Mouse (Mus musculus) hindbrain, embryonic 14.5 days (tissue): ENCODE data around the gene A530032D15Rik. TPM values are rescaled to one million over a fixed set of nuclear protein-coding genes. Genes with fewer than 3 reads are reported as not detected.
"Not testable (repeated sequence)": the region's sequence is repeated elsewhere in the genome, so short reads cannot be mapped to it uniquely, and the experiment has no call there.

Experiments used
- ATAC-seq: fragments of 200-750 bp; cut with Nextera tagmentation; 2 replicates; pipeline ENCODE4 v1.8.0; 2017; ENCODE audit warnings: moderate number of reproducible peaks, mild to moderate bottlenecking, moderate TSS enrichment, moderate library complexity; ENCODE audit not compliant: low FRiP score
- DNase-seq: peaks from one replicate; pipeline ENCODE4 v3.0.0-alpha.2; 2015; ENCODE audit warnings: low spot score
- H3K27ac ChIP-seq: fragments of 300-500 bp; sonication (generic); 2 replicates; pipeline ENCODE4 v1.5.1; 2014; ENCODE audit warnings: mild to moderate bottlenecking, moderate library complexity
- H3K27me3 ChIP-seq: fragments of 300-500 bp; sonication (generic); 2 replicates; pipeline ENCODE4 v1.6.1; 2014; ENCODE audit warnings: mild to moderate bottlenecking, low read length, mixed read lengths; ENCODE audit not compliant: control insufficient read depth, insufficient read depth
- H3K36me3 ChIP-seq: fragments of 300-500 bp; sonication (generic); replicated peaks from 2 replicates; pipeline ENCODE4 v1.6.1; 2014; ENCODE audit not compliant: control insufficient read depth, insufficient read depth
- H3K4me1 ChIP-seq: fragments of 300-500 bp; sonication (generic); replicated peaks from 2 replicates; pipeline ENCODE4 v1.6.1; 2014; ENCODE audit warnings: antibody characterized with exemption, low read length, mixed read lengths; ENCODE audit not compliant: control insufficient read depth, insufficient read depth
- H3K4me2 ChIP-seq: fragments of 300-500 bp; sonication (generic); replicated peaks from 2 replicates; pipeline ENCODE4 v1.6.1; 2014; ENCODE audit warnings: mild to moderate bottlenecking, moderate library complexity
- H3K4me3 ChIP-seq: fragments of 300-500 bp; sonication (generic); replicated peaks from 2 replicates; pipeline ENCODE4 v1.5.1; 2014; ENCODE audit warnings: mild to moderate bottlenecking, low read length
- H3K9ac ChIP-seq: fragments of 300-500 bp; sonication (generic); 2 replicates; pipeline ENCODE4 v1.6.1; 2014
- H3K9me3 ChIP-seq: fragments of 300-500 bp; sonication (generic); 2 replicates; pipeline ENCODE4 v1.6.1; 2016; ENCODE audit warnings: low read length; ENCODE audit not compliant: control insufficient read depth
- WGBS: fragments of 180-500 bp; shearing (Covaris S2); extraction: QIAGEN DNeasy Blood & Tissue Kit; methylation state at CpG from one replicate; pipeline ENCODE4 v1.1.7; 2014; 5-methylcytosine and 5-hydroxymethylcytosine counted together
- polyA plus RNA-seq: library from polyadenylated mRNA; unstranded; fragments of >200 nt; fragmentation: Nextera tagmentation; extraction: Ambion mirVana; gene quantifications from 2 replicates; pipeline ENCODE4 v1.2.1, GENCODE M21; 2014

Gene A530032D15Rik
- polyA plus RNA-seq, 1 experiment from 2014 or later = not detected

DNA sequence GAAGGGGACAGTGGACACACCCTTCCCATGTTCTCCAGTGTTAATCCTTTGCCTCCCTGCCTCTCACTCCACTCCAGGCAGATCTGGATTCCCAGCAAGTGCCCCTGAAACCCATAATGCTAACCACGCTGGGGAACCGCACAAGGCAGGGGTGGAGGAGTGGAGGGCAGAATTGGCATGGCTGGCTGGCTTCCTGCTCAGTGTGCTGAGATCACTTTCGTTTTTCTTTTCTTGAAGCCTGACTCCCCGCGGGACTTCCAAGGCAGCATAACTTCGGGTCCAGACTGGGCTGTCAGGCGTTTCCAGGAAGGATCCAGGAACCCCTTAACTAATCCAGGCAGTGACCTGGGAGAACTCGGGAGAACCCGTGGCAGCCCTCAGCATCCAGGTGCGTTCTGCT, 1.9 kb upstream of the A530032D15Rik start:
- 72% methylated on average over 9 of the region's 10 CpGs for WGBS
- DNase-seq, H3K4me1 ChIP-seq, H3K4me3 ChIP-seq, ATAC-seq, H3K9ac ChIP-seq, H3K27me3 ChIP-seq, H3K36me3 ChIP-seq, H3K9me3 ChIP-seq, H3K4me2 ChIP-seq, H3K27ac ChIP-seq: not testable (repeated sequence)

- H3K36me3 ChIP-seq, H3K4me2 ChIP-seq, H3K27ac ChIP-seq, H3K9me3 ChIP-seq, H3K4me1 ChIP-seq, H3K27me3 ChIP-seq, ATAC-seq, H3K4me3 ChIP-seq, H3K9ac ChIP-seq, DNase-seq: not testable (repeated sequence)
- WGBS = 79% methylated on average over 2 of the region's 3 CpGs
These were observed 1.2 kb upstream of the A530032D15Rik start for GRCm38 (mm10) chr1:85110876-85111275.

GRCm38 (mm10) chr1:85106013-85106412, 3.6 kb downstream of the A530032D15Rik start:
- ATAC-seq, H3K36me3 ChIP-seq, DNase-seq, H3K4me3 ChIP-seq, H3K9me3 ChIP-seq, H3K27ac ChIP-seq, H3K9ac ChIP-seq, H3K4me1 ChIP-seq, H3K4me2 ChIP-seq, H3K27me3 ChIP-seq: not testable (repeated sequence)
- 74% methylated on average over 5 of the region's 6 CpGs for WGBS

GRCm38 (mm10) chr1:85105336-85105735, 4.3 kb downstream of the A530032D15Rik start:
- H3K36me3 ChIP-seq, ATAC-seq, H3K27ac ChIP-seq, H3K9ac ChIP-seq, DNase-seq, H3K4me2 ChIP-seq, H3K4me3 ChIP-seq, H3K4me1 ChIP-seq, H3K27me3 ChIP-seq, H3K9me3 ChIP-seq: not testable (repeated sequence)
- WGBS = 82% methylated on average over 4 of the region's 4 CpGs

DNA sequence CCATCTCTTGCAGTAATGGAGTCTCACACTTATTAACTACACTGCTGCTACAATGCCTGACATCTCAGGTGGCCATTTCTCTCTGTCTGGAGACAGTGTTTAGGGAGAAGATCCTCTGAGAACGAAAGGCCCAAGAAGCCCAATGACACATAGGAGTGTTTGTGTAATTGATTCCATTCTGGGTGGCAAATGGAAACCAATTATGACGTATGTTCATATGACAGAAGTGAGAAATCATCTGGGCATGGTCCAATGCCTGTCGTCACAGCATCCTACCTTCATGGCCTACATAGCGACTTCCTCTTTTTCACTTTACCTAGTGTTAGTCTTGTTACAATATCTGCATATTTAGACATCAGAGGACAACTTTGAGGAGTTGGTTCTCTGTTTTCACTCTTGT, 7.9 kb downstream of the A530032D15Rik start:
- DNase-seq, H3K4me2 ChIP-seq, H3K9me3 ChIP-seq, H3K27ac ChIP-seq, H3K4me3 ChIP-seq, H3K9ac ChIP-seq, H3K4me1 ChIP-seq, ATAC-seq, H3K36me3 ChIP-seq, H3K27me3 ChIP-seq: not testable (repeated sequence)
- 90% methylated on average over 4 of the region's 4 CpGs for WGBS

GRCm38 (mm10) chr1:85099864-85100263, 9.8 kb downstream of the A530032D15Rik start, which contains the start of gene Gm10553:
Gene Gm10553, plus strand, starts transcription at chr1:85100164.
- not testable (repeated sequence) for H3K27me3 ChIP-seq, H3K9me3 ChIP-seq, H3K36me3 ChIP-seq, H3K4me3 ChIP-seq, H3K4me2 ChIP-seq, H3K27ac ChIP-seq, H3K4me1 ChIP-seq, DNase-seq, ATAC-seq, H3K9ac ChIP-seq
- 79% methylated on average over 1 of the region's 1 CpGs for WGBS

DNA sequence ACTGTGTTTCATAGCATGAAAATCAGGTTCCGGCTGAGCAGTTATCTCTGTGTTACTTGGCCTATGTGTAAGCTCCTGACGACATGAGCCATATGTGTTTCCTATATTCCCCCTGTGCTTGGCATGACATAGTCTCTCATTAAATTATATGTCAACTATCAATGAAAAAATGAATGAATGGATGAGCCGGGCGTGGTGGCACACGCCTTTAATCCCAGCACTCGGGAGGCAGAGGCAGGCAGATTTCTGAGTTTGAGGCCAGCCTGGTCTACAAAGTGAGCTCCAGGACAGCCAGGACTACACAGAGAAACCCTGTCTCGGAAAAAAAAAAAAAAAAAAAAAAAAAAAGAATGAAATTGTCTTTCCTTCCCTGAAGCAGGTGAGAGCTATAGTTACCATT, 10.6 kb downstream of the A530032D15Rik start:
- not testable (repeated sequence) for ATAC-seq, H3K4me3 ChIP-seq, H3K27ac ChIP-seq, H3K9me3 ChIP-seq, H3K9ac ChIP-seq, H3K36me3 ChIP-seq, H3K4me2 ChIP-seq, H3K27me3 ChIP-seq, H3K4me1 ChIP-seq, DNase-seq
- 86% methylated on average over 5 of the region's 7 CpGs for whole genome bisulfite sequencing

- whole genome bisulfite sequencing = 85% methylated on average over 6 of the region's 7 CpGs
- H3K9me3 ChIP-seq, ATAC-seq: not testable (repeated sequence)
These were observed 16.6 kb downstream of the A530032D15Rik start for GRCm38 (mm10) chr1:85093011-85093572.

DNA sequence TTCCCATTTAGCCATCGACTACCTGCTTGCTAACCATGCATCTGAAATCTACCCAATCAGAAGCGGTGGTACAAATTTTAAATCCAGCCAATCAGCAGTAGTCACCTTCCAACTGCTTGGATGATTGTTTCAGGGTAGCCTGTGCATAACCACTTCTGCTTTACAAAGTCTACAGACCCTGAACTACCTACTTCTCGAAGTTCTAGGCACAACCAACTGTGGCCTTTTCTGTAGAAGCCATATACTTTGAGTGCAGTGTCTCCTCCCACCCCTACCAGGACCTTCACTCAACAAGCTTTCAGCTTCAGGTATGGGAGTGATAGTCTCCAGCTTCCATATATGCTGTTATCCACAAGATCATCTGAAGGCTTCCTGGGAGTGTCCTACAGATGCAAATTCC, 17.5 kb downstream of the A530032D15Rik start:
- 47% methylated on average over 1 of the region's 3 CpGs for WGBS
- H3K27ac ChIP-seq, H3K4me1 ChIP-seq, H3K27me3 ChIP-seq, H3K9me3 ChIP-seq, H3K36me3 ChIP-seq, H3K4me3 ChIP-seq, H3K4me2 ChIP-seq, ATAC-seq, H3K9ac ChIP-seq, DNase-seq: not testable (repeated sequence)

More at GRCm38 (mm10) chr1:85093011-85093572, 16.6 kb downstream of the A530032D15Rik start:
- not testable (repeated sequence) for H3K4me2 ChIP-seq, H3K4me1 ChIP-seq, H3K9ac ChIP-seq, DNase-seq, H3K27me3 ChIP-seq, H3K27ac ChIP-seq, H3K36me3 ChIP-seq, H3K4me3 ChIP-seq

DNA sequence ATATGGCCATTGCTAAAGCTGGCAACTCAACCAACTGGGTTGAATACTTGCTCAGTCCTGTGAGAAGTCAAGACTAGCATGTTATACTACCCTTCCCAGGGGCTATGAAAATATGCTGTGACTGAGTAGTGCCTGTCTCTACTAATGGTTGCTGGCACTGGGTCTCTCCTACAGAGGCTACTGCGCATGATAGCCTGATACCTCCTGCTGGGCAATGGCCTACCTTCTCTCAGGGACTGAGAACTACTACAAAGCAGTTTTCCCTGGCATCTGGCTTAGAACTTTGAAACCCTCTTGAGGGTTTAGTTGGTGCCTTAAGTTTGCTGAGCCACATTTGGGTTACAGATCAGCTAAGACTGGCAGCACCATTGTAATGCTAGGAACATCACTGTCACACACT, 23.4 kb downstream of the A530032D15Rik start:
- not testable (repeated sequence) for ATAC-seq, H3K27ac ChIP-seq, H3K27me3 ChIP-seq, H3K9ac ChIP-seq, H3K4me3 ChIP-seq, H3K36me3 ChIP-seq, DNase-seq, H3K4me1 ChIP-seq, H3K4me2 ChIP-seq, H3K9me3 ChIP-seq
- WGBS = 75% methylated on average over 1 of the region's 1 CpGs
